Mouse (Mus musculus) stomach, postnatal 0 days (tissue): ENCODE measurements at regions not wholly inside any gene's neighbourhood (a gene's known extent, or its start where the extent isn't known, plus 50 kb on each side); places are given as distances from the start of the nearest gene placed in this dataset.

ENCODE experiments used
- CTCF ChIP-seq: IDR thresholded peaks from 2 replicates; pipeline ENCODE4 v1.5.1; 2016; ENCODE audit warnings: antibody characterized with exemption, low read depth, mild to moderate bottlenecking, moderate library complexity
- EP300 ChIP-seq: optimal IDR thresholded peaks from 2 replicates; pipeline ENCODE3; 2016; ENCODE audit warnings: antibody characterized with exemption

GRCm38 (mm10) chr16:93079660-93080390, 253.9 kb upstream of the Runx1 start:
- no peak for TF ChIP-seq CTCF
- no peak for TF ChIP-seq EP300
